Mouse (Mus musculus) cerebellum, adult 11-12 months (tissue): ENCODE measurements around the gene Btk.
"Not testable (repeated sequence)": the region's sequence is repeated elsewhere in the genome, so short reads cannot be mapped to it uniquely, and the experiment has no call there.

Experiments used
- DNase-seq: peaks from one replicate; pipeline ENCODE4 v3.0.0; 2022

Btk gene

DNA sequence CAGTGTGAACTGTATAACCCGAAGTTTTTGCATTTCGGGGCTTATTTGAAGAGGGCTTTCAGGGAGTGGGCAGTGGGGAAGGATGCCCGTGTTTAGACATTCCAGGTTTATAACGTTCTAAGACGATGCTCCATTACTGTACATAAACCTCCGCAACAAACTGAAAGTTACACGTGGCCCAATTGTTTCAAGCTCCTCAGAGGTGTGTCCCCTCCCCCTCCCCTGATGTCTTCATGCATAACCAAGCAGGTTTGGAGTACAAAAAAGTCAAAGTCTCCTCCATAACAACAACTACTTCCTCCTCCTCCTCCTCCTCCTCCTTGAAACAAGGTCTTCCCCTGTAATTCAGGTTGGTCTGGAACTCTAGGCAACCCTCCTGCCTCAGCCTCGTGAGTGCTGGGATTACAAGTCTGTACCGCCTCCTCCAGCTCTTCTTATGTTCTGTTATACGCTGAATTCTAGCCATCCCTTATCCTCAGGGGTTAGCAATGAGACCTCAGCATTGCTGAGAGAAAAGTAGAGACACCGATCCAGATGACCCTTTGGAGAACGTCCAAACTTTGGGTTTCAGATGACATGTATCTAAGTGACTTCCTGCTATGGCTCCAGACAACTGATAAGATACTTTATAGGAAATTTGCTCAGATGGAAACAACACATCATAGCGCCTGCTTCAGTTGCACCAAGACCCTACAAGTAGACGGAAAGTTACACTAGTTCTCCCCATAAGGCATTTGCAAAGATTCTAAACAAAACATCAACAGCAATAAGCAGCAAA, 2.7 kb downstream of the Btk start:
- DNase-seq: no peak

DNA sequence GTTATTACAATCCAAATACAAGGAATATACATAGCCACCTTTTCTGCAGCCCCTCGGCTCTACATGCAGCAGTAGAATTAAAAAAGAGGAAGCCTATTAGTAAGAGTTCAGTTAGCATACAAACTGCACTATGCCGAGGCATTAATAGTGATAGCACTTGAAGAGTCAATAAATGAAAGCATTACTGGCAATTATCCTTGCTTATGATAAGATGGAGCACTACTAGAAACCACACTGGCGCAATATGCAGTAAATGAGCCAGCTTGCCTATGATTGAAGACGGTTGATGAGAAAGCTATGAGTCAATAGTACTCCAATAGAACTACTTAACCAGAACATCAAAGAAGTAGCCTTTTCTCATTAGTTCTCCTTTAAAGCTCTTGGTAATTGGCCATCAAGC, 5.5 kb downstream of the Btk start:
- DNase-seq: no peak

DNA sequence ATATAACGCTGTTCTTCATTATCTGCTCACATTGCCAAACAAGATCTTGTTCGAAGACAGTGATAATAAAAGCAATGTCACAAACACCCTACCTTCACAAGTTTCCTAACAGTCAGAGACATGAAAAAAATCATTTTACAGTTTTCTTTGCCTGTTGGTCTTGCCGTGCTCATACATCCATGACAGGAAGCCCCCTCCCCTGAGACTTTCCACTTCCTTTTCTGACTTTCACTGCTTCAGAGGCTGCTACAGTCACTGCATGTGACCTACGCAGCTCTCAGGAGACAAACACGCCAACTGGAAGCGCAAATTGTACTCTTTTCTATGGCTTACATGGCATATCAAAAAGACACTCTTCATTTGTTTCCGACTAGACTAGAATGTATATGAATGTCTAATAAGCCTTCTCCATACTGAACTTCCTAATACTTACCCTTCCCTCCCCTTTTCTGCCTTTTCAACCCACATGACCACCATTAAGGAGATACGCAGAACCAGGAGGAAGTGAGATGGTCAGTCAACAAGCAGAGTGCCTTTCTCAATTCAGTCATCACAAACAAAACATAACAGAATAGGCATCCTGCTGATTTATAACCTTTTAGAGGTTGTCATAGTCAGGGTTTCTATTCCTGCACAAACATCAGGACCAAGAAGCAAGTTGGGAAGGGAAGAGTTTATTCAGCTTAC, 16.7 kb downstream of the Btk start:
- no peak for DNase-seq

DNA sequence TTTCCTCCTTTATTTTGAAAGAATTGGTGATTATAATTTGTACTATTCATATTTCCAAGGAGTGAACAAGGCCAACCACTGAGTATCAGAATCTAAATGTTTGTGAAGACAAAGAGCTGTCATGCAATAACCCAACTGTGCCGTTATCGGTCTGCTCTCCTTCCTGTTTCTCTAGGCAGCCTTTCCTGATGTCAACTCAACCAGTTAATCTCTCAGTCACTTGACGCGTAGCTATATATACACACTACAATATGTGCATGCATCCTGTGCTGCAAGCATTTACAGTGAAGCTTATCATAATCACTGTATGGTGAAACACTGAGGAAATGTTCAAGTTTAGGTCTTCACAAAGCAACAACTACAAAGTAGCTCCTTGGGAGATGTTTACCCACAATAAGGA, 19.0 kb downstream of the Btk start:
- no peak for DNase-seq

DNA sequence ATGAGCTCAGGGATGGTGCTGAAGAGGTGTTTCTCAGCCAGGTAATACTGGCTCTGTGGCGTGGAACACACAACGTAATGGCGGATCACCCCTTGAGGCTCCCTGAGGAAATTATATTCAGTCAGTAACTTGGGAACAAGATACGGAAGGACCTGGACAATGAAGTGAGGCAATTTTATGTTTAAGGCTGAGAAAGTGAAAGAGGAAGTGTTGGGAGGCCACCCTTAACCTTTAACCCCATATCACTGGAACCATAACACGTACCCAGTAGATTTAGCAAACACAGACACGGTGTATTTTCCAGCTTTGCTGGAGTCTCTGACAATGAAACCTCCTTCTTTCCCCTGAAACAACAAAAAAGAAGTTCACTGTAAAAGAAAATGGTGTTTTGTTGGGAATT, 28.9 kb downstream of the Btk start:
- no peak for DNase-seq

DNA sequence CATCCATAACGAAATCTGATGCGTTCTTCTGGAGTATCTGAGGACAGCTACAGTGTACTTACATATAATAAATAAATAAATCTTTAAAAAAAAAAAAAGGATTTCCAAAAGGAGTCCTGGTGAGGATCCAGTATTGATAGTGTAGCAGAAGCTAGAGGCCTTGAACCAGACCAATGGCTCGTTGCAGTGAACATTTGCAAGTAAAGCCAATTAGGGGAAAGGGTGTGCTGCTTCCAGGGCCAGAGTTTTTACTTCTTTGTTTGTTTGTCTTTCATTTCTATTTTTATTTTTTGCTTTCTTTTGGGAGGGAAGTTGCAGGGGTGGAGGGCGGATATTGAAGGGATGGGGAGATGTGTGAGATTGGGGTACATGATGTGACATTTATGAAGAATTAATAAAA, 30.0 kb downstream of the Btk start:
- no peak for DNase-seq

DNA sequence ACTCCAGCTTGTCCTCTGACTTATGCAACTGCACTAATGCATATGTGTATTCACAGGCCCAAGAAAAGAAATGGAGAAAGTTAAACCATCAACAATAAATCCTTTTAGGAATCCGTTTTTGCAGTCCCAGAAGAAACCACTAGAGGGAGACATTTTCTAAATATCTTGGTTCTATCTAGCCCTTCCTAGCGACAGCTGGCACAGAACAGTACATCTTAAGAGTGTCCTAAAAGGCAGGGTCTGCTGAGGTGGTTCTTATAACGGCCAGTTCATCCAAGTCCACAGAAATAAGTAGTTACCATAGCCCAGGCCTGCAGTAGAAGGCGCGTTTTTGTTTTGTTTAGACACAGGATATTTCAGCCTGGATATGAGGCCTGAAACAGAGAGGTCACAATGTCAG, 32.5 kb downstream of the Btk start:
- DNase-seq: peak; percentile 3

DNA sequence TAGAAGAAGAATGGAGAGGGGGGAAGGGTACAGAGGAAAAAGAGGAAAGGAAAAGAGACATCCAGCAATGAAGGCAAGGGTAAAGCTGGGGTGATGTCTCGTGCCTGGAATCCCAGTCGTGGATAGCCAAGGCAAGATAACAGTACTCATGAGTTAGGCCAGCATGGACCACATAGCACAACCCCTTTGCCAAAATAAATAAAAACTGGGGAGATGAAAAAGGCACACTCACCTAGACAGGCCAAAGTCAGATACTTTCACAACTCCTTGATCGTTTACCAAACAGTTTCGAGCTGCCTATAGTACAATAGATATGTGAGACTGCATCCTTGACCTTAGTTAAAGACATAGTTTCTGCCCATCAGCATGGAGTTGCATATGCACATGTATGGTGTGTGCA, 36.0 kb downstream of the Btk start:
- DNase-seq: no peak

DNA sequence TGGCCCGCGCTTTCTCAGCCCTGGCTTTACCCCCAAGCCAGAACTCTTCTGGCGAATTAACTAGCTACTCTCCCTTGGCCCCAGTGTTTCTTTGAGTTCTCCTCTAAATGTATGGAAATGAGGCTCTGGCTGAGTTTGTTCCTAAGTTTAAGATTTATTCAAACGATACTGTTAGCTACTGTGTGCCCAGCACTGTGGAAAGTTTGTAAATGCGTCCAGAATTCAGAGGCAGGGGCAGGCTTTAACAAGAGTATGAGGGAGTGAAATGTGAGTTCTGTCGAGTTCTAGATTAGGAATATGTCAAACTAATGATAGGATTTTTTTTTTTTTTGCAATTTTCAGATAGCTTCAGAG, 41.4 kb downstream of the Btk start:
- no peak for DNase-seq

DNA sequence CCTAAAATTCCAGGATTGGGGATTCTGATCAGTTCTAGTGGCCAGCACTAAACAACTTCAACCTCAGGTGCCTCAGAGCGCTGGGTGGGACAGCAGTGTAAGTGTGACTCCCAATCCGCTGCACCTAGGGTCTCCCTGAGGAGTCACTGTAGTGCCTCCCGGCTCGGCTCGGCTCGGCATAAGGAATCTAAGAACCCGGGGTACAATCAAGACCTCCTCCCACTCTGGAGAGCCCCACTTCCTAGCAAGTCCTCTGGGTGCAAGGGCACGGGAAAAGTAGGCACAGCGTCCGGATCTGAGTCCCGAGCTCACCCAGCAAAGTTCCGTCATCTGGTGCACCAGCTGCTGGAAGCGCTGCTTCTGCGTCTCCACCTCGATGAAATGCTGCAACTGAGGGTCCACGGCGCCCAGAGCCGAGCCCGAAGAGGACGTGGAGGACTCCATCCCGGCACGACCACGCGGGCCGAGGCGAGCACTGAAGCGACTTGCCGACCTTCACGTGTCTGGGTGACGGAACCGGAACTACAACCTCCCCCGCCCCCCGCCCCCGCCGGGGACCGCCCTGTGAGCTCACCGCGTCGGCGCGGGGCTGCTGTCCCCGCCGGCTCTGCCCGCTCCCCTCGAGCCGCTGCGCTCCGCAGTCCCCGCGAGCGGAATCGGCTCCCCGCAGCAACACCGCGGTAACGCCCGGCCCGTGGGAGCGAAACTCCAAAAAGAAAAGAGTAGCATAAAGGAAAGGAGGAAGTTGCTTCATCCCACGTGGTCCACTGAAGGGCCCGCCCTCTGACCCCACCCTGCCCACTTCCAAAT, 42.0 kb downstream of the Btk start, which contains the start of gene Timm8a1:
Gene Timm8a1 (minus strand): TSS at position 721 of the 810 bp plus-strand sequence.
- peak; percentile 26 for DNase-seq

DNA sequence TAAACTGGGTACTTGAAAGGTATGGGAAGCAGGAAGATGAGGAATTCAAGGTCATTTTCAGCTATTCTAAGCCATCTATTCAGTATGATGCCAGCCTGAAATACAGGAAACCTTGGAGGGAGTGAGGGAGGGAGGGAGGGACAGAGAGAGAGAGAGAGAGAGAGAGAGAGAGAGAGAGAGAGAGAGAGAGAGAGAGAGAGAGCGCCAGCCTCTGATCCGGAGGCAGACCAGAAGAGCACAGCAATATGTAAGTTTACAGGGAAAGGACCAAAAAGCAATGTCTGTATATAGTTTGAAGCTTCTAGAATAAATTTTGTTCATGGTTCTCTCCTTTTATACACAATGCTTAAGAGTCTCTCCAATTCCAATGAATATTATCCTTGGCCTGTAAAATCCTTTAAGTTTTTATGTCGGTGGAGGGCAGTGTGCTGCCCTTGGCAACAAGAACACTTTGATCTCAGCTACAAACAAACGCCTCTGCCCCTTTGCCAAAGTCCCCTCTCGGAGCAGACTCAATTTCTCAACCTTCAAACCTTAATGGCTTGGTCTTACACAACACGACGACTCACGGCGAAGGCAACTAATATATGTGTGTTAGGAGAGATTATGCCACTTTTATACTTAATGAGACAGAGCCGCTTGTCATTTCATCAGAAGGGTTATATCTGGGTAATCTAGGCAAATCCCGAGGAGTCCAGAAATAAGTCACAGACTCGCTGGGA, 42.8 kb downstream of the Btk start:
- no peak for DNase-seq

DNA sequence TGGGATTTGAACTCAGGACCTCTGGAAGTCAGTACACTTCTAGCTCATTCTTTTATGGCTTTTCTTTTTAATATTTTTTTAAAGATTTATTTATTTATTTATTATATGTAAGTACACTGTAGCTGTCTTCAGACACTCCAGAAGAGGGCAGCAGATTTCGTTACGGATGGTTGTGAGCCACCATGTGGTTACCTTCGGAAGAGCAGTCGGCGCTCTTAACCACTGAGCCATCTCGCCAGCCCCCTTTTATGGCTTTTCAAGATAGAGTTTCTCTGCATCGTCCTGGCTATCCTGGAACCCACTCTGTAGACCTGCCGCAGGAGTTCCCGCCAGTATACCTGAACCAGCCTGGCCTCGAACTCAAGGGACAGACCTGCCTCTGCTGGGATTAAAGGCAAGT, 43.6 kb downstream of the Btk start:
- DNase-seq: not testable (repeated sequence)

DNA sequence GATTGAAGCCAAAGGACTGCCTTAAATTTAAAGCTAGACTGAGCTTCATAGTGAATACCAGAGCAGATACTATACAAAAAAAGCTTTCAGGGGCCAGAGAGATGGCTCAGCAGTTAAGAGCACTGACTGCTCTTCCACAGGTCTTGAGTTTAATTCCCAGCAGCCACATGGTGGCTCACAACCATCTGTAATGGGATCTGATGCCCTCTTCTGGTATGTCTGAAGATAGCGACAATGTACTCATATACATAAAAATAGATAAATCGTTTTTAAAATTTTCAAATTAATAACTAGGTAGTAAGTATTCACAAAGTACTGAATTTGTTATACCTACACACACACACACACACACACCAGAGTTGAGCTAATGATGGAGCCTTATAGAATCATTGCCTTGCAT, 50.0 kb downstream of the Btk start:
- DNase-seq: no peak

DNA sequence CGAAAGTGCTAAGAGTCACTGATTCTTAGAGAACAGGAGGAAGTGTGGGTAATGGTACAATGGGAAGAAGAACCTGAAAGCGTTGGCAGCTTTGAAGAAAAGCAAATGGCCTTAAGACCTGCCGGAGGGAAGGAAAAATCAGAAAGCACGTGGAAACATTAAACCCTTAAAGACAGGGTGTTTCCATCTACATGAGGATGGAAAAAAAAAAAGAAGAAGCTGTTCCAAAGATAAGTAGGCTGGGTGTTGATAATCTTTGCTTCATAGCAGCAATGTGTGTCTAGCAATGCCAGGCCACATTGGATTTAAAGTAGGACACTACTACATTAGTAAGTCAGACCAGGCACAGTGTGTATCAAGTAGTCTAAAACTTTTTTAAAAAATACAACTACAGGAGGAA, 58.1 kb downstream of the Btk start:
- DNase-seq: no peak

DNA sequence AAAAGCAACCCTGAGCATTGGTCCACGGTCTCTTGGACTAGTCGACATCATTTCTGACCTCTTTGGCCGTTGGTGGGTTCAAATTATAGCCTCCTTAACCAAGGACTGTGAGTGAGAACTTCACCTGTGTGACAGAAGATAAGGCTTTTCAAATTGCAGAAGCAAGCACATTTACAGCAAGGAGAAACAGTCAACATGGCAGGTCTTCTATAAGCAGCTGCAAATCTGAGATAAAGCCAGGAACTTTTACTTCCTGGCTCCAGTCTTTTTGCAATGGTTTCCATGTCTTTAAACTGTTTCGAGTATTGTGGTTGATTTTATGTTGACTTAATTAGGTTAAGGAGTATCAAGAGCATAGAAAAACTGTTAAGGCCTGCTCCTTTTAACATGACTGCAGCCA, 59.6 kb downstream of the Btk start:
- DNase-seq: no peak

DNA sequence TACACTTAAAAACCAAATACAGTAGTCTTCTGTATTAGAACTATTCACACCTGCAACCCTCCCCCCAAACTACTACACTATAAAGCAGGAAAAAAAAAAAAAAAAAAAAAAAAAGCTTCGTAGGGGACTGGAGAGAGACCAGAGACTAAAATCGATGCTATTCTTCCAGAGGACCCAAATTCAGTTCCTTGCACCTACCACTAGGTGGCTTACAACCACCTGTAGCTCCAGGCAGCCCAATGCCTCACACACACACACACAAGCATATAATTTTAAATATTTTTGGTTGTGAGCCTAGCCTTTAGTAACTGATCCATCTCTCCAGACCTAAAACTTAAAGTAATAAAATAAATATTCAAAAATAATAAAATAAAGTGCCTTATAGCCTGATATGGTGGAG, 73.9 kb downstream of the Btk start:
- no peak for DNase-seq

DNA sequence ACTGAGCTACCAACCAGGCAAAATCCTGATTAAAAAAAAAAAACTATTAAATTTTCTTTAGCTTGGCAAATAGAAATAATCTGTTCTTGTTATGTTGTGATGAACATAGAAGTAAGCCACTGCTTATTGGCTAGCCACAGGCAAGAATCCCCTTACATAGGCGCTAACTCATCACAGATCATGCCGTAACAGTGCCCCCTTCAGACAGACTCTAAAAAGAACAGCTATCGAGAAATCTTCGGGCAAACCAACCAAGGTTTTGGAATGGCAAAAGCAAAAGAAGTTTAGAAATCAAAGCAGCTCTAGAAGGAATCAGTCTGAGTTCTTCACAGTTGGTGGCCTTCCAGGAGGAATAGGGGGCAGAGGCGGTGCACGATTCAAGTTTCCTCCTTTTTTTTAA, 75.4 kb downstream of the Btk start:
- DNase-seq: no peak

DNA sequence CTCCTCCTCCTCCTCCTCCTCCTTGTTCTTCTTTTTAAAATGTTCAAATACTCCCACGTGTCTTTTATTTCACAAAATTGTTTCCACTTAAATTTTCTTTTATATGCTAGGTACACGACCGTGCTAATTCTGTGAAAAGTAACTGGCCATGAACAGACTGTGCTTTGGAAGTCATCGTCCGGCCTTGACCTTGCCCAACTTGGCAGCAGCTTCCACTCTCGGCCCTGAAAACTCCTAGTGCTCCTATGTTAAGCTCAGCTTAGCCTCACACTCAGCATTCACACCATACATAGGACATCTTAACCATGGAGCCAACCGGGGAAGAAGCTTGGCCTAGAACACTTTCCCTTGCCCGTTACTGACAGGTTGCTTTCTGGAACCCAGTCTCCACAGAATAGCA, 82.7 kb downstream of the Btk start:
- DNase-seq: no peak
